Mouse (Mus musculus) testis, adult 2 months (tissue): ENCODE data around the gene Gm13128.
"Not testable (repeated sequence)": the region's sequence is repeated elsewhere in the genome, so short reads cannot be mapped to it uniquely, and the experiment has no call there.

Experiments used
- CTCF ChIP-seq: fragments of 200-500 bp; IDR thresholded peaks from 2 replicates; pipeline ENCODE4 v1.5.1; 2012; ENCODE audit warnings: low read depth, mild to moderate bottlenecking, inconsistent platforms, low read length, moderate library complexity; ENCODE audit not compliant: control insufficient read depth, insufficient read depth, insufficient replicate concordance
- POLR2A ChIP-seq: fragments of 200-500 bp; IDR thresholded peaks from 2 replicates; pipeline ENCODE4 v1.6.1; 2012; ENCODE audit warnings: low read depth, mild to moderate bottlenecking, inconsistent platforms, low read length, moderate library complexity; ENCODE audit not compliant: control insufficient read depth

GRCm38 (mm10) chr4:144357642-144358041 lies 27.6 kb downstream of the Gm13128 start, which contains the start of gene Gm13119:
- not testable (repeated sequence) for TF ChIP-seq CTCF, POLR2A
